Comparison of ENCODE assay signal across 1 mouse cellular context in the genomic region with DNA sequence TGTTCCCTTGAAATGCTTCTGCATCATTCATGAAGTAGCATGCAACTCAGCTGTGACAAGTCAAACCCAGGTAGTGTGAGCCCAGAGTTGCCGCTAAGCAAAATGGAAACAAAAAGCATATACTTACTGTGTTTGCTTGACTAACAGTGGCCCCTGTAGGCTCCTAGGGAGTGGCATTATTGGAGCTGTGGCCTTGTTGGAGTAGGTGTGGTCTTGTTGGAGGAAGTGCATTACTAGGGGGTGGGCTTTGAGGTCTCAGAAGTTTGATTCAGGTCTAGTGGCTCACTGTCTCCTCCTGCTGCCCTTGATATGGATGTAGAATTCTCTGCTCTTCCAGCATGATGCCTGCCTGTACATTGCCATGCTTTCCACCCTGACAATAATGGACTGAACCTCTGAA.
TF ChIP-seq lines count a peak whose summit lies in the region.

No protein-coding gene starts in this region.

TF ChIP-seq in CH12.LX, 34 proteins besides CTCF, POLR2A, EP300 and RAD21 (continued from another document):
- TF ChIP-seq CHD1 (IDR thresholded peaks at IDR 0.05; ENCODE audit: low read depth, low read length) (no peak; the same call in 1 of the 2 replicates), HCFC1 (IDR thresholded peaks at IDR 0.05; ENCODE audit: low read depth, low read length) (peak; percentile 65), SIN3A (IDR thresholded peaks at IDR 0.05; ENCODE audit: low read length) (peak; percentile 93), E2F4 (IDR thresholded peaks at IDR 0.05; ENCODE audit: insufficient replicate concordance, low read depth, low read length) (peak; percentile 71; the same call in 1 of the 2 replicates), NRF1 (IDR thresholded peaks at IDR 0.05; ENCODE audit: low read depth, low read length) (no peak), MAX (IDR thresholded peaks at IDR 0.05; ENCODE audit: low read length) (no peak; the same call in 1 of the 2 replicates), MAZ (IDR thresholded peaks at IDR 0.05; ENCODE audit: low read depth, low read length) (0 out of 2 replicates have a peak, but pooled peaks have one; percentile 21), CHD2 (IDR thresholded peaks at IDR 0.05; ENCODE audit: low read length) (peak; percentile 65; the same call in 1 of the 2 replicates), ZNF384 (IDR thresholded peaks at IDR 0.05; ENCODE audit: low read depth, low read length) (no peak), MAFK (IDR thresholded peaks at IDR 0.05; ENCODE audit: insufficient replicate concordance, low read length) (0 out of 2 replicates have a peak, but pooled peaks have one; percentile 37), MYC (IDR thresholded peaks at IDR 0.05; ENCODE audit: low read depth, low read length) (peak; percentile 86)
TF ChIP-seq in CH12.LX: peak in this region for 22.
